Mouse (Mus musculus) CD8-positive naive resting alpha-beta T cell, adult 2 months (primary cell): Measurements from ENCODE around the gene Arsb.
"Not testable (repeated sequence)": the region's sequence is repeated elsewhere in the genome, so short reads cannot be mapped to it uniquely, and the experiment has no call there.

Experiments used
- DNase-seq, 2 experiments: peaks; one replicate each; pipeline ENCODE4 v3.0.0; 2022; ENCODE audit warnings: low read depth in 2 of 2, low spot score in 2 of 2

Gene Arsb

DNA sequence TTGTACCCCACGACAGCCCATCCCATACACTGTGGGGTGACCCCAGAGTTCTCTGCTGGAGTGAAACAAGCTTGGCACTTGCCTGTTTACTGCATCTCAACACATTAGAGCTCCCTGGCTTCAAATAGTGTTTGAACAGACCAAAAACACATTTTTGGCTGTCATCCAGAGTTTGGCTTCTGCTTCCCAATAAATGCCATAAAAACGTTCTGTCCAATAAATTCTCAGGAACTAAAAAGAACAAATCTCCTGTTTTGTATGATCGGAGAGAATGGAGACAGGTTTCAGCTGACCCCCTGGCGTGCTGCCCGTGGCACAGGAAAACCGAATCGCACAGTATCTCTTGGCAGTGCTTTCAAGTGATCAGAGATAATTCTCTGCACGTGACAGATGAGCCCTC is 16.2 kb downstream of the Arsb start:
- DNase-seq = no peak

DNA sequence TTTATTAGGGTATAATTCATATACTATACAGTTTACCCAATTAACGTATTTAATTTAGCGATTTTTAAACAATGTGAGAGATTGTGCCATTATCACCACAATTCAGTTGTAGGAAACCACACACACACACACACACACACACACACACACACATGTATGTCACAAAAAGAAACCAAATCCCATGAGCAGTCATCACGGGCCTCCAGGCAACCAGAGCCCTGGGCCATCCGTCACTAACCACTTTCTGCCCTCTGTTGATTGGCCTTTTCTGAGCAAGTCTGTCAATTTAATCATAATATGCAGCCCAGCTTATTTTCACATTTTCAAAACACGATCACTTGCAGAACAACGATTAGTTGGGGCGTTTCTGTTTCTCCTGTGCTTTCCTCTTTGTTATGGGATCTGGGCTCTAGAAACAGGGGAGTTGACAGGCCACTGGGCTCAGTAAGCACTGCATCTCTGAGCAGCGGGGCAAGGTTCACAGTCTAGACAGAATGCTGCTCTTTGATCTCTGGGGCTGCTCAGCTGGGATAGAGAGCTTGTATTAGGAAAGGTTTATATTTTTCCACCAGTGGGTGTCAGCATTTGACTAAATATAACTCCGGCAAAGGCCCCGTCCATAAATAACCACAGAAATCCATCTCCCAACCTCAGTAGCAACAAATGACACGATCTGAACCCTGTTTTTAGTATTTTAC is 21.7 kb downstream of the Arsb start:
- DNase-seq = no peak

DNA sequence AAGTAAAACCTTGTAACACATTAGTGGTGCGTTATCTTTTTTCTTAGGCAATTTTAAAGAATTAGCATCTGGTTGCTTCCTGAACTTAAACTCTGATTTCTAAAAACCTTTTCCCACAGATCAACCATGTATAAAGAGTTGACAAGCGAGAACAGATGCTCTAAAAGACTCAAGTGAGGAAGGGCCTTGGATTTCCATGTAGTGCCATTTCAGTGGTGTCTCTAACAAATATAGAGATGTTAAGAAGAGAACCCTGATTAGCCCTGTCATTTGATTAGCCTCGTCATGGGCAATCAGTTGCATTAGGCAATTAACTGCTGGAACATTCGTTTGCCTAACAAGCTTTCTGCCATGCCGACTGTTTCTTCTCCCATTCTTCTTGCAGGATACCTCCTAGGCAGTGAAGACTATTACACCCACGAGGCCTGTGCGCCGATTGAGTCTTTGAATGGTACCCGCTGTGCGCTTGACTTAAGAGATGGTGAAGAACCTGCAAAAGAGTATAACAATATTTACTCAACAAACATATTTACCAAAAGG is 22.3 kb downstream of the Arsb start:
- no peak for DNase-seq

DNA sequence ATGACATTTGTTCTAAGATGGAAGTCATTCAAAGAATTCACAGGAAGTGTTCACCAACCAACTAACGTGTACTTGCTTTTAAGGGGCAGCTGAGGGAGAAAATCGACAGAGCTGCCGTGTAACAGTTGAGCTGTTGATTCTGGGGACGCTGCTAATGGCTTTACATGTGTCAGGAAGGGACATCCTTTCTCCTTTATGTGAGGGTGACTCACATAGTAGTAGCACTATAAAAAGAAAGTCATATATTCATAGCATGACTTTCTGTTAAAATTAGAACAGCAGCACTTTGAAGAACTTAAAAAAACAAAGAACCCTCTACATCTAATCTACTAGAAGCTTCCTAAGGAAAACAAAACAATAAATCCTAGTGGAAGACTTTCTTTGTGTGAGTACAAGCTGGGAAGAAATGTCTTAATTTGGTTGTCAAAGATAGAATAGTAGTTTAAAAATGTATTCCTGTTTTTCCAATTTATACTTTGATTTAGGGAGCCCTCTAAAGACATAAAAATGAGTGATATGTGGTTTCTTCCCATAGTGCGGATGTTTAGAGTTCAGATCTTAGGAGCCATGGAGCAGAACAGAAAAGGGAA is 25.7 kb downstream of the Arsb start:
- no peak for DNase-seq

DNA sequence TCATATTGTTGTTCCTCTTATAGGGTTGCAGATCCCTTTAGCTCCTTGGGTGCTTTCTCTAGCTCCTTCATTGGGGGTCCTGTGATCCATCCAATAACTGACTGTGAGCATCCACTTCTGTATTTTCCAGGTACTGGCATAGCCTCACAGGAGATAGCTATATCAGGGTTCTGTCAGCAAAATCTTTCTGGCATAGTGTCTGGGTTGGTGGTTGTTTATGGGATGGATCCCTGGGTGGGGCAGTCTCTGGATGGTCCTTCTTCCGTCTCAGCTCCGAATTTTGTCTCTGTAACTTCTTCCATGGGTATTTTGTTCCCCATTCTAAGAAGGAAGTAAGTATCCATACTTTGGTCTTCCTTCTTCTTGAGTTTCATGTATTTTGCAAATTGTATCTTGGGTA is 38.9 kb downstream of the Arsb start:
- DNase-seq = not testable (repeated sequence)

DNA sequence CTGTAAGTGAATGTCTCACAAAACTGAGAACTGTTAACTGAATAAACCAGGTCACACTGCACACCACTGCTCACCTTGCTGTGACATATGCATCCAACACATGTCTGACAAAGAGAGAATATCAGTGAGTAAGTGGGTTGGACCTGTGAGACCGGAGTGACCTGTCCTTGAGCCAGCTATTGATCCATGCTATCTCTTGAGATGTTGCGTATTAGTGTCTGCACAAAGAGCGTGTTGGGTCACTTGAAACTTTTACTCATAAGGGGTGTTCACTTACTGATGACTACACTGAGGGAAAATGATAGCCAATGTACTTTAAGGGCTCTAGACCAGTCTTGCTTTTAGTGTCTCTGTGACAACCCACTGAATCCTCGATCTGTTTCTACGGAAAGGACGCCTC is 42.7 kb downstream of the Arsb start:
- no peak for DNase-seq

DNA sequence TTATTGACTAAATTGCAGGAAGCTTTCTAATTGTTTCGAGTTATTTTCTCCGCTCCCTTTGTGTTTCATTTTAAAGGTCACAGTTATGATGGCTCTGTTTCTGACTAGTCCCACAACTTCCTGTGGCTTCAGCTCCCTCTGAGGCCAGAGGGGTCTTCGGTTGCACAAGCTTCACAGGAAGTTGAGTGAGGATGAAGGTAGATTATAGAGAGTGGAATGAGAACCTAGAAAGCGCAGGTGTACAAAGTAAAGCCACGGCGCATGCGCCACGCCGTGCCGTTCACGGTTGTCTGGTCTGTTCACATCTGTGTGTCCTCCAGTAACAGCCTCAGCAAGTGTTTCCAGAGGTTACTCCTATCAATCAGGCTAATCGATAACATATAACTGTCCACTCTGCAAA is 43.2 kb downstream of the Arsb start:
- no peak for DNase-seq

DNA sequence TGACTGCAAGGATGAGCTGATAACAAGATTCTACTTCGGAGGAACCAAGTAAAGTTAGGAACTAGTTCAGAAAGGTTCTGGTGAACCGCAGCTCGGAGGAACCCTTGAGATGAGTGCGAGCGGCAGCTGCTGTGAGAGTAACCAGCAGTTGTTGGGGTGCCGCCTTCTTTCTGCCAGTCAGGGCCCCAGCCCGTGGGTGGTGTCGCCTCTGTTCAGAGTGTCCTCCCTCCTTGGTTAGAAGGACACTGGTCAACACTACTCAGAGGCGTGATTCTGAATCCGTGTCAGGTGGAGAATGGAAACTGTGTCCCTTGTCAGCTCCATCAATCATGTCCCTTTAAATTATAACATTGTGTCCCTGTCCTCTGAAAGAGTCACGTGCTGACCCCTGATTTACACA is 43.7 kb downstream of the Arsb start:
- DNase-seq = no peak

DNA sequence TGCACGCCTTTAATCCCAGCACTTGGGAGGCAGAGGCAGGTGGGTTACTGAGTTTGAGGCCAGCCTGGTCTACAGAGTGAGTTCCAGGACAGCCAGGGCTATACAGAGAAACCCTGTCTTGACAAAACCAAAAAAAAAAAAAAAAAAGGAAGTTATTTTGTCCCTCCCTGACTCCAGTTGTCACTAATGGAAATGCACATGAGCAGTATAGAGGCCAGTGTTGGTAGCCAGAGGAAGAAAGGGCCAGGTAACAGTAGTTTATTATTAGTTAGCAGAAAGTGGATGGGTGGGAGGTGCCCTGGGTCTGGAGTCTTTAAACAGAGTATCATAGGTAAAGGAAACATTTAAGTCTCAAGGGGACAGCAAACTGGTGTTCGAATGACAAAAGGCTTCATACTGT is 44.7 kb downstream of the Arsb start:
- DNase-seq = no peak

DNA sequence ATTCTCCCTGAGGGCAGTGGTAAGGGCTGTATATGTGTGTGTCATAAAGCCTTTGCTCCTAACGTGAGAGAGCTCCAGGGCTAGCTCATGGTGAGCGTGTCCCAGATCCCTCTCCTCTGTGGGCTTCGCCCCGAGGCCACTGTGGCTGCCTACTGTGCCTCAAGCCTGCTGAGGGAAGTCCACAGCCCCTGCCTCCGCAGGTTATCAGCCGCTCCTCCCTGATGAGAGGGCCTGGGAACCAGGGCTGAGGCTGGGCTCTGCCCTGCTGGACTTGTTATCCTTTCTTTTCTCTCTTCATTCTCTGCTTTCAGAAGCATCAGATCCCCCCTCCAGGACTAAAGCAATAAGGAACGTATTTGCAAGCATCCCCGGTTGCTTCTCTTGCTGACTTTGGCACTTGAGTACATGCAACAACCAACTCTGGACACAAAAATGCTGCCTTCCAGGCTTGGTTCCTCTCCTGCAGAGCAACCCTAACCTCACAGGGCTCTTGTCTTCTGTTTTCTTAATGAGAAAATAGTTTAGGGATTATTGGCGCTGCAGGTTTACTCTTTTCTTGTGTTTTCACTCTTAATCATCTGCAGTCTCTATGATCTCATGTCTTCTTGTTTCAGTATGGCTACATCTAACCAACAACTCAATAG is 45.4 kb downstream of the Arsb start:
- DNase-seq = no peak

DNA sequence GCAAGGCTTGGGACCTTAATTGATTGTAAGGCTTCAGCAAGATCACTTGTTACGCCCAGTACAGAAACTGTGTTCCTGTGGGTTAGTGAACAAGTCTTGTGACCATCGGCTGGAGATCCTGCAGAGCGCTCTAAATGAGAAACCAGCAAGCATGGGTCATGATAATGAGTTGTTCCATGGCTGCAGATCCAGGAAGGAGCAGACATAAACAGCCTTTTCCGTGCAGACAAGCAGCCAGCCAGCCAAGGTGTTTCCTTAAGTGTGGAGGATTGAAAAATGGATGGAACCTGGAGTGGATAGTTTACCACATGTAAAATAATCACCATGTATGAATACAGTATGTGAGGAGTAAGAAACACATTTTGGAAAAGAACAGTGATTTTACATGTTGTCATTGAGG is 48.7 kb downstream of the Arsb start:
- no peak for DNase-seq

DNA sequence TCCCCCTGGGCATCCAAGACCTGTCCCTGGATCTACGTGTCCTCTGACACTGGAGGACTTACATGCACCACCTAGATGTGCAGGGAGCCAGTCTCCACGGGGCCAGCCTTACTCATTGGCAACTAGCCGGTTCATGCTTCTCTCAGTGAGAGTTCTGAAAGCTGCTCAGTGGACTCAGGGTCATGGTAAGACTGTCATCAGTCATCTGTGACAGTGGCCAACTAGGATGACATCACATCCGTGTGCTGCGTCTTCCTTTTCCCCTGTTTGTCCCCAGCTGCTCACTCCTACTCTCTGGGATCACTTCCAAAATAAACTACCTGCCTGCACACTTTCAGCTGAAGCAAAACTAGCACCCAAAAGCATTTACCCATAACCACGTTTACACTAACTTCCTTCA is 50.6 kb downstream of the Arsb start:
- no peak for DNase-seq

DNA sequence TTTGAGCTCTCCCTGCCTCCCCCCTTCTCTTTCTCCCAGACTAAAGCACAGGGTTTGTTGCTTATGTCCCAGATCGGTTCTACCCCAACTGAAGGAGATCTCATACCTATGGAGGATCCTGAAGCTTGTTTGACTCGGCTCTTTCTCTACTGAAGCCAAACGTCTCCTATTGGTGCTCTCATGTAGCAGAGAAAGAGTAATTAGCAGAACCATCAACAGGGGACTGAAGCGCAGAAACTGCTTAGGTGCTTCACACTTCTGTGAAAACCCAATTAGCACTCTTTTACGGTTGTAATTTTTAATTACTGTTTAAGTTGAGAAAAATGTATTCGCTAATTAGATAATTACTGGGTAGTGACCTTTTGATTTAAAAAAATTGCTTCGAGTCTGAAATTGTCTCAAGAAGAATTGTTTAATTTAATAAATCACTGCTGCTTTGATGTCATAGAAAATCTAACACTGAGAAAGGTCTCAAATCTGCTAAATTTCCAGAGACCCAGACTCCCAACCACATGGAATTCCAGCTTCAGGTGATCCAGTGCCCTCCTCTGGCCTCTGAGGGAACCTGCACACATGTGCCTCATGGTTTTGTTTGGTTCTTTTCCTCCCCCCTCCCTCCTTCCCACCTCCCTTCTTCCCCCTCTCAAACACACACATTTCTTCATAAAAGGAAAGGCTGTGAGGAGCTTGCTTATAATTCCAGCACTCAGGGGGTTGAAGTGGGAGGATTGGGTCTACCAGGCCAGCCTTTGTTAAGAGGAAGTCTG is 54.5 kb downstream of the Arsb start:
- no peak for DNase-seq

DNA sequence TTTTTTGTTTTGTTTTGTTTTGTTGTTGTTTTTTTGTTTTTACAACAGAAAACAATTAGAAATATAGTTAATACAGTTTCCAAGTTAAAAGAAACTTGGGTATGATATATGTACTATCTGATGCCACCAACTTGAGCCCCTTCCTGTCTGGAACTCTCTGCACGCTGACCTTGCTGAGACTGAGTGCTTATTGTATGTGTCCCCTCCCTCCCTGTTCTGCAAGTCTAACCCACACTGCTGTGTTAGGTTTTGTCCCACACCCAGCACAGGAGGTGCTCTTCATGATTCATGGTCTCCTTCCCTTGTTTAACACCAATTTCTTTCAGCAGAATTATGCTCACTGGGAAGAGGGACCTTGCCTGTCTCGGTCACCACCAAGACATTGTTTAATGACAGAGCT is 56.3 kb downstream of the Arsb start:
- no peak for DNase-seq

DNA sequence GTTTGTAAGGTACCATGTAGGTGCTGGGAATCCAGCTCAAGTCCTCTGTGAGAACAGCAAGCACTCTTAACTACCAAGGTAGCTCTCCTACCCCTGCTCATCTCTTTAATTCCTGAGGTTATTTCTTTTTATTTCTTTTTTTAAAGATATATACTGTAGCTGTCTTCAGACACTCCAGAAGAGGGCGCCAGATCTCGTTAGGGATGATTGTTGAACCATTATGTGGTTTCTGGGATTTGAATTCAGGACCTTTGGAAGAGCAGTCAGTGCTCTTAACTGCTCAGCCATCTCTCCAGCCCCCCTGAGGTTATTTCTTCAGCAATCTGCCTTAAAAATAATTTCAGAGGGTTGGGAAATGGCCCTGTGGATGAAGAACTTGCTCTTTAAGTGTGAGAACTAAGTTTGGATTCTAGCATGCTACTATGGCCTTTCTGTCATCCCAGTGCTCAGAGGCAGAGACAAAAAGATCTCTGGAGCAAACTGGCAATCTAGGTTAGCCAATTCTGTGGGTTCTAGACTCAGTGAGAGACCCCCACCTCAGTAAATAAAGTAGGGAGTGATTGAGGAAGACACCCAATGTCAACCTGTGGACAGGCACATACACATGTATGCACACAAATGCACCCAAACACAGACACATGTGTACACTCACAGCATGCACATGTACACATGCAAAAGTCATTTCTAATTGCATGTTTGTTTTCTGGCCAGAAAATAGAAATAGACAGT is 58.3 kb downstream of the Arsb start:
- no peak for DNase-seq

DNA sequence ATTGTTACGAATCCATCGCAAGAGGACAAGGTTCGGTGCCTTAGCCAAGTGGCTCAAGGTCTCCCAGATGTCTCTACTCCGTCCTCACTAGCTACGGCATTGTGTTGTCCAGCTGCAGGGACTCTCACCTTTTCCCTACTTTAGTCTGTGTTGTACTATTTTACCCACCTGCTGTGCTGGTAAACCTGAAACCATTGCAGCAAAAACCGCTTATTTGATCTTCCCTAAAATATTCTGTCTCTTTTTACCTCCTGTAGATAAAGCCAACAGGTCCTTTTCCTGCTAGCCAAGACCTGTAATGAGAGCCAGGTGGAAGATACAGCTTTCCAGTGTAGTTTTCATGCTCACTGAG is 58.8 kb downstream of the Arsb start:
- DNase-seq = no peak

DNA sequence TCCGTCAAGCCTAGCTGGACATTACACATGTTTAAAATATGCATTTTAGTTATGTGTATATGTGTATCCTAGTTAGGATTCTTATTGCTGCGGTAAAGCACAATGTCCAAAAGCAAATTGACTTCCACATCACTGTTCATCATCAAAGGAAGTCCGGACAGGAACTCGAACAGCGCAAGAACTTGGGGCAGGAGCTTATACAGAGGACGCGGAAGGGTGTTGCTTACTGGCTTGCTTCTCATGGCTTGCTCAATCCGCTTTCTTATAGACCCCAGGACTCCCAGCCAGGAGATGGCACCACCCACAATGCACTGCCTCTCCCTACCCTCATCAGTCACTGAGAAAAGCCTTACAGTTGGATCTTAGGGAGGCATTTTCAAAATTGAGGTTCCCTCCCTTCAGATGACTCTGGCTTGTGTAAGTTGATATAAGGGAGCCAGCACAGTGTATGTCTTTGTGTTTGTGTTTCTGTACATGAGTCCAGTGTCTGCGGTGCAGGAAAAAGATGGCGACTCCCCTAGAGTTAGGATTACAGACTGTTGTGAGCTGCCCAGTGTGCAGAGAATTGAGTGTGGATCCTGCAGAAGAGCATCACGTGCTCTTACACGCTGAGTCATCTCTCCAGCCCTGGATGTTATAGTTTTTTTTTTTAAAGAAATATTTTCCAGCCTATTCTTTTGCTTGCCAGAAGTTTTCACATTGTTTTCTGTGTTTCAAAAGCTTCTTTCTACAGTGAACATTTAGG is 66.2 kb downstream of the Arsb start:
- DNase-seq = no peak

DNA sequence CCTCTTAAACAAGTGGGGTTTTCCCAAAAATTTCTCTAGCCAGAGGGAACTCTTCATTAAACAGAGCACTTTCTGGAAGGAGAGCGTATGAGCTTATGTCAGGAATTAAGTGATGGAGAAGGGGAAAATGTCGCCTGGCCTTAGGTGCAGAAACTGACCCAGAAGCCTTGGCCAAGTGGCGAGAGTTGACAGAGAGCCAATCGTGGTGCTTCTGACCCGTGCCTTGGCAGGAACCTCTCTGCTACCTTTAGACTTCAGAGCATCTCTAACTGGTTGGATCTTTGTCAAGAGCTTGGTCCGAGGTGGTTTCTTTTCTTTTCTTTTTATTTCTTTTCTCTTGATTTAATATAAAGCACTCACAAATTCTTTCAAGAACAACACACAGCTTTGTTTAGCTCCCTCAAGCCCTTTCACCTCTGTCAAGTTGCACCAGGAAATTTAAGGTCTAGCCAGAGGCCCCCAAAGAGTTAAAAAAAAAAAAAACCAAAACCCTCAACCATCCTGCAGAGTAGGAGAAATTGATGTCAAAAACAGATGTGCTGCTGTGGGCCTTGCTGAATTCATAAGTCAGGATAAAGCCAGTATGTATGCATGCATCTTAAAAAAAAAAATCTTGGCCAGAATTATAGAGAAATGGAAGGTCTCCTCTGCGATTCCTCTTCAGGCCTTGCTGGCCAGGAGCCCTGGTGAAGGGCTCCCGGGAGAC is 67.2 kb downstream of the Arsb start:
- DNase-seq = no peak

DNA sequence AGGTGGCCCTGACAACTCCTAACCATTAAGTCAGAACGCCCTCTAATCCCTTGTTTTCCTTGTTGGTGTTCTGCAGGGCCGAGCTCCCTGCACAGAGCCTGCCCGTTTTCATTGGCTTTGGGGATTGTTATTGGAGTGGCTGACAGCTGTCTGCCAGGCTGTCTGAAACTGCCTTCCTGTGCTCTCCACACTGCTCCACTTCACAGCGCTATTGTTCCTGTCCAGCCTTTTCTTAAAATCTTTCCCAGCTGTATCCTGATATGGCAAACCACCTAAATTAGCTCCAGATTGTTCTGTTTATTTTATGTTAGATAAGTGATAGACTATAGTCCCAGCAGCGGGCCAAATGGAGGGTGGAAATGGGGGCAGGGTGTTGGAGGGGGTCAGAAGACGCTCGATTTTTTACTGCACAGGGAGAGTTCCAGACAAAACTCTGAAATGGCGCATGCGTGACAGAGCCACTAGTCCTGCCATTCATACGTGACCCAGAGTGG is 67.8 kb downstream of the Arsb start:
- DNase-seq = no peak

DNA sequence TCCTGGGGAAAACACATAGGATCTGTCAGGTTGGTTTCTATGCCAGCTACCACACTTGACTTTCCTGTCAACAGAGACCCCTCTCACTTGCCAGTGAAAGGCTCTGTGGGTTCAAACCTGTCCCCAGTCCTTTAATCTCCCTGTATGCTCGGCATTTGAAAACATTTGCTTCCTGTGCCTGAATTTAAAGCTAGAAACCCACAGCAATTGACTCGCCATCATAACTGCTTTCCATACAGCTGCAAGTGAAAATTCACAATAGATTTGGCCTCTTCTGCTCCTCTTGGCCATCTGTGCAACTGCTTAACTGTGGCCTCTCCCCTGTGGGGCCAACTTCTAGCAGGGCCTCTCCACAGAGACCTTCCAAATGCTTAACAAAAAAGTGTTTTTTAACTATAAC is 68.3 kb downstream of the Arsb start:
- DNase-seq = no peak
